Mouse (Mus musculus): ENCODE results near the gene Zswim3.

Gene Zswim3

DNA sequence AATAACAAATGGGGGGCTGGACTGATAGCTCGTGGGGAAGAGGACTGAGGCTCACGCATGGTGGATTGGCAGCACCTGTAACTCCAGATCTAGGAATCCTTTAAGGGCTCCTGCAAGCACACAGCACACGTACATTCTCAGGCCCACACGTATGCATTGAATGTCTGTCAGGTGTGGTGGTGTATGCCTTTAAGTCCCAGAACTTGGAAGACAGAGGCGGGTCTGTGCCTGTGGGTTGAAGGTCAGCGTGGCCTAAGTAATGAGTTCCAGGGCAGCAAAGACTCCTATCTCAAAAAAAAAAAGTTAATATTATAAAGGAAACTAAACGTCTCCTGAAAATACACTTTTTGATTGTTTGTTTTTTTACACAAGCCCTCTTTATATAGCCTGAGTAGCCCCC lies 1.7 kb downstream of the Zswim3 start:
- DNase-seq (ENCODE audit: low spot score in 2 of 2) = no peak

GRCm38 (mm10) chr2:164813557-164813956 lies 8.7 kb downstream of the Zswim3 start:
- no peak for DNase-seq (ENCODE audit: low spot score in 2 of 2)

- DNase-seq (ENCODE audit: low spot score in 2 of 2) = no peak
These were observed 10.4 kb downstream of the Zswim3 start for GRCm38 (mm10) chr2:164815348-164815747.

DNA sequence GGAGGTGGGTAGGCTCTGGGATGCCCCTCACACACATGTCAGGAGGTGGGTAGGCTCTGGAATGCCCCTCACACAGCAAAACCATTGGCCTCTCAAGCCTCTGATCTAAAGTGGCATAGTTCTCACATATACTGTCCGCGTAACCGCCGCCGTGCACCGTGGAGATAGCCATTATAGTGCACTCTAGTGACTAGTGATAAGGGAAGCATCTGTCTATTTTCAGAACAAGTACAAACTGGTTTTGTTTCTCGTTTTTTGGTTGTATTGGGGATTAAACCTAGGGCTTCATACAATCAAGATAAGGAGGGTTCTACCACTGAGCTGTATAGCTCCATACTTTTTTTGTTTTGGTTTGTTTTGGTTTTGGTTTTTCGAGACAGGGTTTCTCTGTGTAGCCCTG lies 10.9 kb downstream of the Zswim3 start:
- no peak for DNase-seq (ENCODE audit: low spot score in 2 of 2)

DNA sequence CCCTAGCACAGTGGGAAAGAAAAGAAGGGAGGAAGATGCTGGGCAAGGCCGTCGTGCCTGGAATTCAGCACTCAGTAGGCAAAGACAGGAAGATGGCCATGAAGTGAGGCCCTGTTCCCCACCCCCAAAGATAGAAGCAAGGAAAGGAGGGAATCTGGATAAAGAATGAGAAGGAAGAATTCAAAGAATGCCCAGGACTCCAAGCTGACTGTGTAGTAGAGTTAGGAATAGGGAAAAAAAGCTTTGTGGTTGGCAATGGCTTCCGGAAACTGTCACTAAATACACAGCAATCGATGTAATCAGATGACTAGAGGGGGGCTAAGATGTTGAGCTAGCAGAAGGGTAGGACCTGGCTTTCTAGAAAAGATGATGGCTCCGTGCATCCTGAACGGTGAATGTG lies 12.3 kb downstream of the Zswim3 start:
- no peak for DNase-seq (ENCODE audit: low spot score in 2 of 2)

DNA sequence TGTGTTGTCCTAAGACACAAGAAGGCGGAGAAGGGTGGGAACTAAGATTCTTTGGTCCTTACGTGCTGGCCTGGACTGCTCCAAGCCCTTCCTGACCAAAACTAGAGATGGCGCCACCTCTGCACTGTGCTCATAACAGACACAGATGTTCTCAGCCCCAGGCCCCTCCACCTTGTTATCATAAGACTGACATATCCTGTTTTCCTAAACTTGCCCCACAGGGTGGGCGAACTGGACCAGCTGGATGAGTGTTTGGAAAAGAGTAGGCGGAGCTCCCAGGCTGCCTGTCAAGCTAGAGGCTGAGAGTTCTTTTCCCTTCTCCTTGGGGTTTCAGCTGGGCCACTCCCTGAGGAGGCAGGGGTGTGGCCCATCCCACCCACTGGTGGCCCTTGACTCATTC lies 12.8 kb downstream of the Zswim3 start:
- no peak for DNase-seq (ENCODE audit: low spot score in 2 of 2)

DNA sequence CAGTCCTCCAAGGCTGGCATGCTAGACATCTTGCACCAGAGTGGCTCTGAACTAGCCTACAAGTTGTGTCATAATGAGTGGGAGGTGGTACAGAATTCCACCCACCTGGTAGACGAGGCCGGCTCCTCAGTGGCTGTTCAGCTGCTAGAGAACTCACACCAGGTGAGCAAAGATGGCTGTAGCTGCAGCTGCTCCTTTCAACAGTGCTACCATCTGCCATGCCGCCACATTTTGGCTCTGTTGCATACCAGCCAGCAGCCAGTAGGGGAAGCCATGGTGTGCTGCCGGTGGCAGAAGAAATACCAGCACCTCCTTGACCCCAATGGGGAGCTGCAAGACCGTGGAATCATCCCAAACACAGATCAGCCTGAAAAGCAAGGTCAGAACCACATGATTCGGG lies 16.2 kb downstream of the Zswim3 start:
- DNase-seq (ENCODE audit: low spot score in 2 of 2) = no peak

GRCm38 (mm10) chr2:164822636-164823165 lies 17.8 kb downstream of the Zswim3 start, which contains the start of gene Zswim1:
TSS of gene Zswim1 (plus strand) at chr2:164822686.
- DNase-seq (ENCODE audit: low spot score in 2 of 2) = peak; percentile 99

- no peak for DNase-seq (ENCODE audit: low spot score in 2 of 2)
These were observed 18.3 kb downstream of the Zswim3 start for GRCm38 (mm10) chr2:164823181-164823585.

- no peak for DNase-seq (ENCODE audit: low spot score in 2 of 2)
These were observed 19.1 kb downstream of the Zswim3 start for GRCm38 (mm10) chr2:164823969-164824368.

DNA sequence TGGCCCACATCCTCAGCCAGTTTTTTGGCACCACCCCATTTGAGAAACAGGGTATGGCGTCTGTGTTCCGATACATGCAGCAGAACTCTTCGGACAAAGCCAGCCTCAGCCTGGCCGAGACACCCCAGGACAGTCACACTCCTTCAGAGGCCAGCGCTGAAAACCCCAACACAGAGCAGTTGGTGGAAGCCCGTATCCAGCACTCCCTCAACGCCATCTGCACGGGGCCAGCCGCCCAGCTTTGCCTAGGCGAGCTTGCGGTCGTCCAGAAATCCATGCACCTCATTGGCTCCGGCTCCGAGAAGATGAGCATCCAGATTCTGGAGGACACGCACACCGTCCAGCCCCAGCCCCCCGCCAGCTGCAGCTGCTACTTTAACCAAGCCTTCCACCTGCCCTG lies 20.6 kb downstream of the Zswim3 start:
- DNase-seq (ENCODE audit: low spot score in 2 of 2) = no peak

- no peak for DNase-seq (ENCODE audit: low spot score in 2 of 2)
These were observed 22.4 kb downstream of the Zswim3 start for GRCm38 (mm10) chr2:164827146-164827850.

- DNase-seq (ENCODE audit: low spot score in 2 of 2) = no peak
These were observed 23.5 kb downstream of the Zswim3 start, which contains the start of gene Spata25 for GRCm38 (mm10) chr2:164828437-164828836. TSS of gene Spata25 (minus strand) at chr2:164828537.

- no peak for DNase-seq (ENCODE audit: low spot score in 2 of 2)
These were observed 24.2 kb downstream of the Zswim3 start for GRCm38 (mm10) chr2:164829090-164829489.

DNA sequence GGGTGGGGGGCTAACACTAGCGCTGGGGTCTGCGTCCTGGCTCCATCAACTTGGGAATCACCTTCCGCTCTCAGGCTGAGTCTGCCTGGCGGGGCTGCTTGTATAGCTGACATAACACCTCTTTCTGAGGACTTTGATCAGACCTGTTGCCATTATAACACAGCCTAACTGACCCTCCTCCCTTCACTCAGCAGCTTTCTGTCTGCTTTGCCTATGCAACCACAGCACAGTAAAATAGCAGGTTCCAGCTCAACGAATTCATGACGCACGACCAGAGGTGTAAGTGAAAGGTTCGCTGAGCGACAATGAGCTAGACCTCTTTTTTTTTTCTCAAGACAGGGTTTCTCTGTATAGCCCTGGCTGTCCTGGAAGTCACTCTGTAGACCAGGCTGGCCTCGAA lies 26.1 kb downstream of the Zswim3 start:
- no peak for DNase-seq (ENCODE audit: low spot score in 2 of 2)

DNA sequence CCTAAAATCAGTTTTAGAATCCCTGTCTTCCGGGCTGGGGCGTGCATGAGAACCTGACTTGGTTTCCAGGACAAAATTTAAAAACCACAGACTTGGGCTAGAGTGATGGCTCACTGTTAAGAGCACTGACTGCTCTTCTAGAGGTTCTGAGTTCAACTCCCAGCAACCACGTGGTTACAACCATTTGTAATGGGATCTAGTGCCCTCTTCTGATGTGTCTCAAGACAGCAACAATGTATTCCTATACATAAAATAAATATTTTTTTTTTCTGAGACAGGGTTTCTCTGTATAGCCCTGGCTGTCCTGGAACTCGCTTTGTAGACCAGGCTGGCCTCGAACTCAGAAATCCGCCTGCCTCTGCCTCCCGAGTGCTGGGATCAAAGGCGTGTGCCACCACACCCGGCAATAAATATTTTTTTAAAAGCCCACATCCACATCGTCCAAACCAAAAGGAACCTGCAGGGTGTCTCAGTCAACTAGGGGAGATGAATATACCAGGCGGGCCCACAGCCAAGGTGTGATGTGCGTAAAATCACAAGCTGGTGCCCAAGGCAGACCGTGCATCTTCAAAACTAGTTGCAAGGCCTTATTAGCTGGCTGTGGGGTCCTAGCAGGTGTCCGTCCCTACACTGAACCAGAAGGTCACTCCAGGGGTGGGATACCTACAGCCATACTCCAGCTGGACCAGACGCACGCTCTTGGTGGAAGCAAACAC lies 27.3 kb downstream of the Zswim3 start:
- DNase-seq (ENCODE audit: low spot score in 2 of 2) = no peak

GRCm38 (mm10) chr2:164832748-164833301 lies 27.9 kb downstream of the Zswim3 start, which contains the start of gene Ctsa:
TSS of gene Ctsa (plus strand) at chr2:164832873.
- peak; percentile 80 to 83 for DNase-seq (ENCODE audit: low spot score in 2 of 2)

DNA sequence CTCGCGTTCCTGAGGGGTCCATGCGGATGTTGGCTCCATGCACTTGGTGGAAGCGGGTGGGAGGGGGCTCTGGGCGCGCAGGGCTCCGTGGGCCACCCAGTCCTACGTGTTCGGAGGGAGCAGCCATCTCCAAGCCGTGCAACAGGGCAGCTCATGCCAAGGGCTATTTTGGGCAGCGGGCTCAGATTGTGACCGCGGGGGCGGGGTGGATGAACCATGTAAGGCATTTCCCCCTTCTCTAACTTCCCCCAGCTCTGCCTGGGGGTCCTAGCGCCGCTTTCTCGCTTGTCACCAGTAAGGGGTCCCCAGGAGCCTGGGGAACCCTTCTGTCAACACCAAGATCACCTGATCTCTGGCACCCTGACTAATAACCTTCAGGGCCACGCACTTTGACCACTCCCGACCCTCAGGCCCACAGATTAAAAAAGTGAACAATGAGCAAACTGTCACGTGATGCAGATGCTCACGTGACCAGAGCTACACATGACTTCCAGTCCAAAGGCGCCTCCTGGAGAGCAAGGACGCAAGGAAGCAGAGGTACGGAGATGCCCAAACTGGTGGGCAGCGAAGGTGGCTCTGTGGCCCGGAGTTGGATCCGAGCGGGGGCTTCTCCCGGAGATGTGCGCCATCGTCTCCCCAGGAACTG lies 28.5 kb downstream of the Zswim3 start, which contains the start of gene Neurl2:
Gene Neurl2, minus strand, starts transcription at position 143 of the 646 bp plus-strand sequence.
- peak; percentile 92 to 96 for DNase-seq (ENCODE audit: low spot score in 2 of 2)

GRCm38 (mm10) chr2:164834531-164834930 lies 29.6 kb downstream of the Zswim3 start:
- DNase-seq (ENCODE audit: low spot score in 2 of 2) = no peak

DNA sequence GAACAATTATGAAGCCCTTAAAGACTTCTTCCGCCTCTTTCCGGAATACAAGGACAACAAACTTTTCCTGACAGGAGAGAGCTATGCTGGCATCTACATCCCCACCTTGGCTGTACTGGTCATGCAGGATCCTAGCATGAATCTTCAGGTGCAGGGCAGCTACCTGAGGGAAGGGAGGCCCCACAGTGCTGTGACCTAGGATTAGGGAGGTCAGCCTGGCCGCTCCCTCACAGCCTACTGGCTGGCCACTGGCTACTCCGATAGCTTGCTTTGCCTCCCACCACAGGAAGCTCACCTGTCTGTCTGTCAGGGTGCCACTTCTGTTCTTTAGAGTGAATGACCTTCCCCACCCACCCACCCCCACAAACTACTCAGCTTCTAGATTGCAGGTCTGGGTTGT lies 30.3 kb downstream of the Zswim3 start:
- no peak for DNase-seq (ENCODE audit: low spot score in 2 of 2)

- DNase-seq (ENCODE audit: low spot score in 2 of 2) = no peak
These were observed 40.9 kb downstream of the Zswim3 start for GRCm38 (mm10) chr2:164845782-164846181.

GRCm38 (mm10) chr2:164850061-164850460 lies 45.2 kb downstream of the Zswim3 start:
- DNase-seq (ENCODE audit: low spot score in 2 of 2) = no peak
